22 mouse cellular contexts compared by ENCODE assay signal in genomic region chr10:41984221-41984620, GRCm38 (mm10). TPM values are rescaled to one million over a fixed set of nuclear protein-coding genes. Genes with fewer than 3 reads are reported as not detected.
A peak's percentile ranks its signal among the peaks of the same experiment; 100 is the strongest.
DNase-seq lines count a peak whose midpoint lies in the region; ATAC-seq and TF ChIP-seq lines count a peak whose summit lies in the region.
"Had no signal": no experiment of that assay in that cellular context is flagged by ENCODE, and none has a peak within 500 bp of the region (broad histone marks: within the 10 kb centered on the region; RNA-seq: fewer than 3 reads in every experiment).

No protein-coding gene starts in this region.

- H3K9ac ChIP-seq in forebrain, postnatal 0 days = no peak overlapping the region
- H3K9ac ChIP-seq: forebrain, embryonic 12.5 days; heart, embryonic 13.5 days; hindbrain, embryonic 13.5 days; limb, embryonic 12.5 days; liver, embryonic 13.5 days; lung, embryonic 14.5 days; neural tube, embryonic 13.5 days had no signal

- H3K27ac ChIP-seq in forebrain, postnatal 0 days (ENCODE audit: low read depth, low read length) = no peak overlapping the region
- H3K27ac ChIP-seq: forebrain, embryonic 12.5 days; gastrocnemius, adult 2 months; heart, embryonic 13.5 days; hindbrain, embryonic 13.5 days; limb, embryonic 12.5 days; liver, embryonic 13.5 days; neural tube, embryonic 13.5 days had no signal

- no peaks in the 10 kb centered on the region for H3K36me3 ChIP-seq in forebrain, postnatal 0 days (ENCODE audit: insufficient read depth)
- H3K36me3 ChIP-seq: forebrain, embryonic 12.5 days; heart, embryonic 13.5 days; hindbrain, embryonic 13.5 days; limb, embryonic 12.5 days; liver, embryonic 13.5 days; neural tube, embryonic 13.5 days had no signal

- H3K9me3 ChIP-seq in forebrain, postnatal 0 days (ENCODE audit: low read length) = no peaks in the 10 kb centered on the region
- H3K9me3 ChIP-seq: forebrain, embryonic 12.5 days; heart, embryonic 13.5 days; hindbrain, embryonic 13.5 days; limb, embryonic 12.5 days; liver, embryonic 13.5 days; neural tube, embryonic 13.5 days had no signal

- no peaks in the 10 kb centered on the region for H3K27me3 ChIP-seq in forebrain, postnatal 0 days (ENCODE audit: insufficient read depth, low read length)
- H3K27me3 ChIP-seq: limb, embryonic 12.5 days; liver, embryonic 13.5 days; neural tube, embryonic 13.5 days had no signal

- H3K4me2 ChIP-seq in forebrain, postnatal 0 days (ENCODE audit: low read depth) = no peak overlapping the region
- H3K4me2 ChIP-seq: forebrain, embryonic 12.5 days; heart, embryonic 13.5 days; hindbrain, embryonic 13.5 days; limb, embryonic 12.5 days; liver, embryonic 13.5 days; lung, embryonic 14.5 days; midbrain, embryonic 11.5 days; neural tube, embryonic 13.5 days had no signal

- no peaks in the 10 kb centered on the region for H3K4me1 ChIP-seq in forebrain, postnatal 0 days (ENCODE audit: insufficient read depth)
- H3K4me1 ChIP-seq: hindbrain, embryonic 13.5 days; limb, embryonic 12.5 days; liver, embryonic 13.5 days; neural tube, embryonic 13.5 days had no signal

- DNase-seq in right cerebral cortex, adult 18-20 months = peak; percentile 81
- DNase-seq in right cerebral cortex, postnatal 4 days = no peak
- peak; percentile 87 for DNase-seq in brain, adult 2 months (ENCODE audit: low read depth, low spot score)
- peak; percentile 68 to 74 for DNase-seq in left cerebral cortex, adult 9 months (ENCODE audit: low spot score in 2 of 2)
- peak; percentile 51 to 74 for DNase-seq in right cerebral cortex, postnatal 36 days (ENCODE audit: low spot score in 2 of 2)
- DNase-seq in forebrain, postnatal 0 days = no peak
- DNase-seq in embryo, embryonic 10.5 days (ENCODE audit: low spot score) = no peak
- DNase-seq: cerebellum, adult 2 months; cerebellum, postnatal 36 days; gastrocnemius, adult 2 months; kidney, adult 8-10 months; kidney, postnatal 36 days; liver, embryonic 13.5 days; lung, embryonic 14.5 days; lung, postnatal 36 days; thymus, postnatal 4 days had no signal

- no peak for TF ChIP-seq CTCF in forebrain, postnatal 0 days (IDR thresholded peaks at IDR 0.05; ENCODE audit: low read depth)

- no peak overlapping the region for H3K4me3 ChIP-seq in forebrain, postnatal 0 days (ENCODE audit: low read depth, low read length)
- H3K4me3 ChIP-seq: forebrain, embryonic 12.5 days; gastrocnemius, adult 2 months; heart, embryonic 13.5 days; hindbrain, embryonic 13.5 days; limb, embryonic 12.5 days; liver, embryonic 13.5 days; neural tube, embryonic 13.5 days had no signal

- 90% methylated on average over 6 of the region's 6 CpGs for WGBS in forebrain, postnatal 0 days

- ATAC-seq in forebrain, postnatal 0 days = no peak

RNA-seq across cellular contexts. Expression of gene Armc2, which starts 34.0 kb away (rescaled TPM):
- total RNA-seq in forebrain, postnatal 0 days (2014; rRNA removed) = 9.8 and 11.4 TPM in 2 replicates
- 10.1 and 14.1 TPM in 2 replicates for polyA plus RNA-seq in forebrain, postnatal 0 days (2015; fragmentation: Nextera tagmentation; extraction: Ambion mirVana)

Comparison
In these comparisons a context has a peak if more than half of its experiments do, and no peak if none do; other contexts are left out.
1. DNase-seq: peak in right cerebral cortex, adult 18-20 months (single experiment), brain, adult 2 months (single experiment), left cerebral cortex, adult 9 months (2 of 2) and right cerebral cortex, postnatal 36 days (2 of 2); none in right cerebral cortex, postnatal 4 days (single experiment), forebrain, postnatal 0 days (single experiment) and embryo, embryonic 10.5 days (single experiment).